ENCODE assay signal across 8 mouse cellular contexts in genomic region chr10:58323028-58323991, GRCm38 (mm10). TPM values are rescaled to one million over a fixed set of nuclear protein-coding genes. Genes with fewer than 3 reads are reported as not detected.
A peak's percentile ranks its signal among the peaks of the same experiment; 100 is the strongest.
DNase-seq lines count a peak whose midpoint lies in the region; ATAC-seq and TF ChIP-seq lines count a peak whose summit lies in the region.

Gene Lims1, plus strand, starts transcription at chr10:58323466.

- H3K9ac ChIP-seq in ES-E14 (ENCODE audit: insufficient read depth, low read depth, low read length, poor library complexity, severe bottlenecking), result peak within 1 kb of the TSS; percentile 95
- H3K9ac ChIP-seq in forebrain, embryonic 15.5 days (replicated peaks), result peak within 1 kb of the TSS; percentile 86

- in situ Hi-C loops in ES-E14 (cut with MboI; ENCODE audit: low sequenced_read_pairs in 2 of 2, unreplicated experiment in 2 of 2), result no loop called here

- TF ChIP-seq POLR2A in lung, adult 2 months (IDR thresholded peaks at IDR 0.05; ENCODE audit: borderline replicate concordance, extremely low read depth, low read depth, low read length), result peak; percentile 85; the same call in 1 of the 2 replicates

- no peaks in the 10 kb centered on the region for H3K9me3 ChIP-seq in ES-E14 (ENCODE audit: control insufficient read depth, insufficient read depth, low read depth, low read length)
- no peaks in the 10 kb centered on the region for H3K9me3 ChIP-seq in forebrain, embryonic 15.5 days

- peaks cover 10 to 13% of the 10 kb centered on the region in 2 experiments for H3K4me1 ChIP-seq in ES-E14 (ENCODE audit: control insufficient read depth in 2 of 2, insufficient read depth in 2 of 2, low read length in 2 of 2, poor library complexity in 1 of 2)
- H3K4me1 ChIP-seq in forebrain, embryonic 15.5 days, result peaks cover 19% of the 10 kb centered on the region
- H3K4me1 ChIP-seq in lung, adult 2 months (ENCODE audit: control insufficient read depth, insufficient read depth, low read length), result peaks cover 8% of the 10 kb centered on the region

- no peaks in the 10 kb centered on the region for H3K36me3 ChIP-seq in ES-E14 (ENCODE audit: control insufficient read depth, insufficient read depth, low read length, poor library complexity, severe bottlenecking)
- H3K36me3 ChIP-seq in forebrain, embryonic 15.5 days, result no peaks in the 10 kb centered on the region

- H3K27me3 ChIP-seq in forebrain, embryonic 15.5 days, result no peaks in the 10 kb centered on the region

- under 1% methylated on average over 82 of the region's 86 CpGs for WGBS in forebrain, embryonic 15.5 days
- under 1% methylated on average over 86 of the region's 86 CpGs for whole genome bisulfite sequencing in lung, adult 2 months

- H3K4me2 ChIP-seq in forebrain, embryonic 15.5 days (replicated peaks), result peak within 1 kb of the TSS; percentile 67

- peak within 1 kb of the TSS; percentile 88 to 95 for H3K4me3 ChIP-seq in ES-E14 (ENCODE audit: insufficient read depth in 1 of 2, low read depth in 1 of 2, low read length in 2 of 2, poor library complexity in 1 of 2, severe bottlenecking in 1 of 2)
- H3K4me3 ChIP-seq in forebrain, embryonic 15.5 days, result peak within 1 kb of the TSS; percentile 100
- peak within 1 kb of the TSS; percentile 97 for H3K4me3 ChIP-seq in lung, adult 2 months (replicated peaks; ENCODE audit: extremely low read depth, low read depth, low read length)

- peak; percentile 99 for DNase-seq in ES-E14 (ENCODE audit: low read depth, low spot score)
- DNase-seq in cerebellum, adult 11-12 months, result peak; percentile 97
- peak; percentile 97 for DNase-seq in heart, postnatal 25 days (ENCODE audit: low spot score)
- peak; percentile 94 to 97 for DNase-seq in layer of hippocampus, adult 18-20 months (ENCODE audit: low spot score in 2 of 2)
- DNase-seq in lung, adult 2 months, result peak; percentile 98
- DNase-seq in thymus, adult 18-20 months, result peak; percentile 91 to 94

- no peak for TF ChIP-seq CTCF in lung, adult 2 months (IDR thresholded peaks at IDR 0.05; ENCODE audit: insufficient read depth, low read length)

- intact Hi-C loops in heart, postnatal 25 days (cut with DNase I), result no loop called here

- ATAC-seq in forebrain, embryonic 15.5 days (replicated peaks), result peak; percentile 97
- ATAC-seq in neutrophil, adult 5-6 weeks (ENCODE audit: extremely low read depth, insufficient number of reproducible peaks, low FRiP score, poor library complexity, severe bottlenecking), result peak; percentile 92

- H3K27ac ChIP-seq in ES-E14 (ENCODE audit: insufficient read depth, low read depth, low read length, poor library complexity, severe bottlenecking), result peak within 1 kb of the TSS; percentile 79
- peak within 1 kb of the TSS; percentile 84 for H3K27ac ChIP-seq in forebrain, embryonic 15.5 days (replicated peaks)

TF ChIP-seq in ES-E14, 5 proteins besides CTCF, POLR2A, EP300 and RAD21:
- TF ChIP-seq HCFC1 (IDR thresholded peaks at IDR 0.05; ENCODE audit: borderline replicate concordance, insufficient read depth, low read length) (peak; percentile 21; the same call in 1 of the 2 replicates), CHD2 (IDR thresholded peaks at IDR 0.05; ENCODE audit: low read depth, low read length) (no peak)
TF ChIP-seq in ES-E14: peak in this region for 1.

RNA-seq across cellular contexts. Expression of gene Lims1, which starts in this region (rescaled TPM):
- total RNA-seq in ES-E14 (2012; rRNA removed), result 51.0 and 59.8 TPM in 2 replicates
- 65.3 and 70.1 TPM in 2 replicates for polyA plus RNA-seq in forebrain, embryonic 15.5 days (2015; fragmentation: Nextera tagmentation; extraction: Ambion mirVana)
- 100 to 1,000 TPM; 168 to 192 TPM for total RNA-seq in heart, postnatal 25 days (2021)
- total RNA-seq in layer of hippocampus, adult 18-20 months (2021), result 10 to 100 TPM; 18.9 to 20.4 TPM
- polyA plus RNA-seq in lung, adult 2 months (2012; rRNA removed), result 25.2 and 44.0 TPM in 2 replicates
- 52.9 and 61.9 TPM in 2 replicates for total RNA-seq in neutrophil, adult 5-6 weeks (2017)

Comparison
In these comparisons a context has a peak if more than half of its experiments do, and no peak if none do; other contexts are left out.
1. Peak in every context shown above with its lines: DNase-seq, ATAC-seq, H3K4me3 ChIP-seq and H3K27ac ChIP-seq.